Mouse (Mus musculus) limb, embryonic 12.5 days (tissue): ENCODE data around the gene Meis1. TPM values are rescaled to one million over a fixed set of nuclear protein-coding genes. Genes with fewer than 3 reads are reported as not detected.
A peak's percentile ranks its signal among the peaks of the same experiment; 100 is the strongest.

ENCODE experiments used
- ATAC-seq: fragments of 200-750 bp; cut with Nextera tagmentation; 2 replicates; pipeline ENCODE4 v1.8.0; 2017; ENCODE audit warnings: low read depth, moderate TSS enrichment; ENCODE audit not compliant: insufficient number of reproducible peaks, insufficient read depth, low FRiP score, low TSS enrichment
- H3K27ac ChIP-seq: fragments of 300-500 bp; sonication (generic); 2 replicates; pipeline ENCODE4 v1.5.1; 2016; ENCODE audit warnings: mild to moderate bottlenecking, moderate library complexity
- H3K27me3 ChIP-seq: fragments of 300-500 bp; sonication (generic); 2 replicates; pipeline ENCODE4 v1.6.1; 2016; ENCODE audit warnings: mild to moderate bottlenecking, moderate library complexity
- H3K36me3 ChIP-seq: fragments of 300-500 bp; sonication (generic); 2 replicates; pipeline ENCODE4 v1.6.1; 2016; ENCODE audit warnings: mild to moderate bottlenecking, moderate library complexity
- H3K4me1 ChIP-seq: fragments of 300-500 bp; sonication (generic); replicated peaks from 2 replicates; pipeline ENCODE4 v1.6.1; 2016
- H3K4me2 ChIP-seq: fragments of 300-500 bp; sonication (generic); 2 replicates; pipeline ENCODE4 v1.6.1; 2016; ENCODE audit warnings: mild to moderate bottlenecking, moderate library complexity
- H3K4me3 ChIP-seq: fragments of 300-500 bp; sonication (generic); replicated peaks from 2 replicates; pipeline ENCODE4 v1.5.1; 2016; ENCODE audit warnings: mild to moderate bottlenecking
- H3K9ac ChIP-seq: fragments of 300-500 bp; sonication (generic); replicated peaks from 2 replicates; pipeline ENCODE4 v1.6.1; 2016; ENCODE audit warnings: mild to moderate bottlenecking, moderate library complexity
- H3K9me3 ChIP-seq: fragments of 300-500 bp; sonication (generic); 2 replicates; pipeline ENCODE4 v1.6.1; 2016; ENCODE audit warnings: mild to moderate bottlenecking, moderate library complexity
- WGBS: fragments of 180-500 bp; shearing (Covaris S2); methylation state at CpG from one replicate; pipeline ENCODE4 v1.1.7; 2016; 5-methylcytosine and 5-hydroxymethylcytosine counted together
- polyA plus RNA-seq: library from polyadenylated mRNA; unstranded; fragments of >200 nt; fragmentation: Nextera tagmentation; extraction: Ambion mirVana; gene quantifications from 2 replicates; pipeline ENCODE4 v1.2.1, GENCODE M21; 2016

The Meis1 gene
- polyA plus RNA-seq, 1 experiment from 2014 or later, result 35.1 TPM

DNA sequence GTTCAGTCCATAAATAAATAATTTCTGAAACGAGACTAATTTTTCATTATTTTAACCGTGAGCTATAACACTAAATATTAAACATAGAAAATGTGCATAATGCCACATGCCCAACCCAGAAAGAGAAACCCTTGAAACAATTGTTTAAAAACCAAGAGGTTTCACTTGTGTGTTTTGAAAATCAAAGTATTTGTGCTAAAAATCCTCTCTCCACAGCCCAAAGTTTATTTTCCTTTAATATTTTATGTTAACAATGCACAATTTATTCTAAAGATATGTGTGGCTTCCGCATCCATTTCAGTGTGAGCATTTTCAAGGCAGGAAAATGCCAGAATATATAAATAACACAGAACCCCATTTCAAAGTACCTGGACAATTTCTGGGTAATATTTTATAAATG, 146.0 kb downstream of the Meis1 start:
- Histone ChIP-seq H3K4me1 (peaks cover 22% of the 10 kb centered on the region), H3K9me3 (no peaks in the 10 kb centered on the region), H3K27ac (no peak overlapping the region), H3K36me3 (no peaks in the 10 kb centered on the region), H3K9ac (no peak overlapping the region), H3K27me3 (peaks cover 68% of the 10 kb centered on the region), H3K4me2 (no peak overlapping the region), H3K4me3 (no peak overlapping the region)
- no peak for ATAC-seq
- 13% methylated on average over 3 of the region's 3 CpGs for WGBS

DNA sequence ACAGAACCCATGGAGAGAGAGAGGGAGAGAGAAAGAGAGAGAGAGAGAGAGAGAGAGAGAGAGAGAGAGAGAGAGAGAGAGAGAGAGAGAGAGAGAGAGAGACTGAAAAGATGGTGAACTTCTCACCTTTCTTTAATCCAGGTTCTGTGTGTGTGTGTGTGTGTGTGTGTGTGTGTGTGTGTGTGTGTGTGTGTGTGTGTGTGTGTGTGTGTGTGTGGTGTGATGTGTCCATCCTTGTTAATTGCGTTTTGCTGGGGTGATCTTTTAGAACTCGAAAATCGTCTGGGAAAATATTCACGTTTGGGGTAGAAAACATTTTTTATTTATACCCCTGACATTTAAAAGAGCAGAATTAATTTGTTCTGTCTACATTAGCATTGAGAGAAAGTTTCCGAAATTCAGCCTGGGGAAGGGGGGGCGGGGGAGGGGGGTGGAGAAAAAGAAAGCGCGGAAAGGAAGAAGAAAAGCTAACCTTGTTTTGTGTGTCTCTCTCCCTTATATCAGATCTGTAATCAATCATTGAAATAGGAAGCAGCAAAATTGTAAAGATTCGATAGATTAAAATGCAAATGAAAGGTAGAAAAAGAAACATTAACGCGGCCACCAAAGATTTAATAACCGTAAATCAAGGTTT, 146.6 kb downstream of the Meis1 start:
- no peaks in the 10 kb centered on the region for H3K36me3 ChIP-seq
- H3K9ac ChIP-seq, result peak overlapping the region; percentile 37; the same call in 1 of the 2 replicates
- peak overlapping the region; percentile 59 for H3K4me2 ChIP-seq
- no peak for ATAC-seq
- peaks cover 22% of the 10 kb centered on the region for H3K4me1 ChIP-seq
- peaks cover 70% of the 10 kb centered on the region for H3K27me3 ChIP-seq
- H3K27ac ChIP-seq, result no peak overlapping the region
- H3K9me3 ChIP-seq, result no peaks in the 10 kb centered on the region
- WGBS, result 4% methylated on average over 12 of the region's 12 CpGs
- H3K4me3 ChIP-seq, result peak overlapping the region; percentile 29; the same call in 1 of the 2 replicates

DNA sequence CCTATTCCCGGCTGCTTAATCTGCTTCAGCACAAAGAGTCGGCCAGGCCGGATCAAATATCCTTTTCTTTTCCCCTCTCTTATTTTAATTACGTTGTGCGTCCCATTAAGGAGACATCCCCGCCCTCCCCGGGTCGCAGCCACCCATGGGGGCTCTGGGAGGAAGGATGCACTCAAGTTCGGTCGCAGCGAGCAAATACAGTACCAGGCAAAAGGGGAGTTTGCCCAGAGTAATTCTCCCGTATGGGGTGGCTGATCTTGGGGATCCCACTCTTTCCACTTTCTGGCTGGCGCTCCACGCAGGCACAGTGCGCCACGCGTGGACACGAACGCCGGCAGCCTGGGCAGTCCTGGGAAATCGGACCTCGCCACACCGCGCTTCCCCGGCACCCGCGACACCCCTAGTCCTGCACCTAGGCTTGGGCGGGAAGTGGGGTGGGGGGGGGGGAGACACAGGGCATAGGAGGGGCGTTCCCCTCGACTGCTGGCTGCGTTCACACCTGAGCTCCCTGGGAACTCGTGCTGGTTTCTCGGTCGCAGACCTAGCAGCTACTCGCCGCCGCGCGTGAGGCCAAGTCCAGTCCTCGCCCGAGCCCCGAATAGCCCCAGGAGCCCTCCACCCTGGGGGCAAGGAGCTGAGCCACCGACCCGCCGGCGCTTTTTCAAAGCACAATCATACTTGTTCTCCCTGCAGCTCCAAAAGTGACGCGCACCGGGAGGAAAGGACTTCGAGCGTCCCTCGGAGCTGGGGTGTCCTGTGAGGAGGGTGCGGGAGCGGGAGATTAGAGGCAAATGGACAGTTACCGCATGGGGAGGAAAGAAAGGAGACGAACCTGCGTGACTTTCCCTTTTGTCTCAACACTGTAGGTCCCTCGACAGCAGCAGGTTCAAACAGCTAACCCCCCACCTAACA, 147.4 kb downstream of the Meis1 start:
- ATAC-seq, result no peak; the same call in 1 of the 2 replicates
- under 1% methylated on average over 58 of the region's 58 CpGs for WGBS
- Histone ChIP-seq H3K4me3 (peak overlapping the region; percentile 29), H3K36me3 (no peaks in the 10 kb centered on the region), H3K9me3 (no peaks in the 10 kb centered on the region), H3K4me2 (peak overlapping the region; percentile 59), H3K27ac (no peak overlapping the region), H3K9ac (peak overlapping the region; percentile 37; the same call in 1 of the 2 replicates), H3K4me1 (peaks cover 14% of the 10 kb centered on the region), H3K27me3 (peaks cover 63% of the 10 kb centered on the region)

DNA sequence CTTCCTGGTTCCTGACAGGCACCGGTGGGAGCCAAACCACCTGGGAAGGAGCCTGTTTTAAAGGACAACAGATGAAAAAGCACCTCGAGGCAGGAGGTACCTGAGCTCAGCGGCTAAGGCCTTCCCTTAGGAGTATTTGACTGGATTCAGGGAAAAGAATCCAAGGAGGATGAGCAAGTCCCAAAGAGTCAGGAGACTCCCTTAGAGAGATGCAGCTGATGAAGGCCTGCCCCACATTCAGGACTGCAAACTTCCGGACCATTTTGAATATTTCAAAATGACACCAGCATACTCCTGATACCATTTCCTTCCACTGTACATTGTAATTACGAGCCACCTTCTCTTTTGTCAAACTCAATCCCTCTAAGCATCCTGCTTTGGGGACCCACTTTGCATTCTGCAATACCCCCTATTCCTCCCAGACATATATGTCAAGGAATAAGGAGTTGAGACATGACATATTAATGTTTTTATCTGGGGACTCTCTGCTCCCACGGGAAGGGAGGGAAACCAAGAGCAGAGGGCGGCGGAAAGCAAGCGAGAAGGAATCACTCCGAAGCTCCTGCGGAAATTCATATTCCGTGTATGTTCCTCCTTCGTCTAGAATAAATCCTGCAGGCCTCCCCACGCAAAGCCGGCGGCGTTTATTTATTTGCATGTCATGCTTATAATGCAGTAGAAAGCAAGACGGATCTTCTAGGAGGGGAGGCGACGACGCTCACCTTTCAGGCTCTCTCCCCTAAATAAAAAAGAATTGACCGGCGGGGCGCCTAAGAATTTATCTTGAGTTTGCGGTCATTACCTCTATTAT, 148.5 kb downstream of the Meis1 start:
- ATAC-seq, result no peak
- H3K4me1 ChIP-seq, result peaks cover 8% of the 10 kb centered on the region
- H3K9ac ChIP-seq, result no peak overlapping the region
- H3K9me3 ChIP-seq, result no peaks in the 10 kb centered on the region
- H3K27ac ChIP-seq, result no peak overlapping the region
- peaks cover 60% of the 10 kb centered on the region for H3K27me3 ChIP-seq
- H3K36me3 ChIP-seq, result no peaks in the 10 kb centered on the region
- H3K4me2 ChIP-seq, result no peak overlapping the region
- 3% methylated on average over 25 of the region's 25 CpGs for WGBS
- no peak overlapping the region for H3K4me3 ChIP-seq

DNA sequence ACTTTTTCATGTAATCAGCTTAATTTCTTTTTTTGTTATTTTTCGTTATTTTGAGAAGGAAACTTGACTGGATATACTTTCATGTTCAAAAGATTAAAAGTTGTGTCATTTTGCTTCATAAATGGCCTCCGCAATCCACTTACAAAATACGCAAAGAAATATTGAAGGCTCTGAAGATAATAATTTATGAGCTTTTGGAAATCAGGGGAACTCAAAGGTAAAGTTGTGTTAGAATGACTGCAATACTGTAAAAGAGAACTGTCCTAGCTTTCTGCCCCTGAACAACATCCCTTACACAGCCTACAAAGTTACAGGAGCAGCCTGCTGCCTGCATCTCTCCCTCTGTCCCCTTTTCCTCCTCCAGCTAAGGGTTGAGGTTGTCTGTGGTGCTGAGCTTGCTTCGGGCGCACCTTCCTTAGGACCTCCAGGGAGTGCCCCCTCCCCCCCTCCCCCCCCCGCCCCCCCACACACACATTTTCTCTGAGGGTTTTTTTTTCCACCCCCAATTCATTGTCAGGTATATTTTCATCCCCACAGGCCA, 149.3 kb downstream of the Meis1 start:
- ATAC-seq, result no peak
- peaks cover 8% of the 10 kb centered on the region for H3K4me1 ChIP-seq
- no peak overlapping the region for H3K4me2 ChIP-seq
- 10% methylated on average over 5 of the region's 6 CpGs for WGBS
- H3K9ac ChIP-seq, result no peak overlapping the region
- peaks cover 54% of the 10 kb centered on the region for H3K27me3 ChIP-seq
- H3K9me3 ChIP-seq, result no peaks in the 10 kb centered on the region
- no peak overlapping the region for H3K27ac ChIP-seq
- no peaks in the 10 kb centered on the region for H3K36me3 ChIP-seq
- no peak overlapping the region for H3K4me3 ChIP-seq

DNA sequence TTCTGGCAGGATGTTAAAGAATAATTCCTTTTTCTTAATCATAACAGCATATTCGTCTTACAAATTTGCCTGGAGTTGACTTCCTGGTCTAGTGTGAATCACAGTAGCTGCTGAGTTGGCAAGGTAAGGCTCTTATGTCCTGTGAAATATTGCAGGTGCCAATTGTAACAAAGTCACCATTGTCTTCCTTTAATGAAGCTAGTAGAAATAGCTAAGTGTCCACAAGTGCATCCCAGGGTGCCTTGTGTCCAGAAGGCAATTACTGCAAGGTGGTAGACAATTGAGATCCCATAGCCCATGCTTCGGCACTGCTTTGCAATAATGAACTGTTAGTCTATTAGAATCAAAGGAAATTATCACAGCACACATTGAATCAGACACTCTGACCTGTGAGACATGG, 151.1 kb downstream of the Meis1 start:
- Histone ChIP-seq H3K27ac (no peak overlapping the region), H3K9me3 (no peaks in the 10 kb centered on the region), H3K27me3 (peaks cover 47% of the 10 kb centered on the region), H3K4me3 (no peak overlapping the region), H3K4me2 (no peak overlapping the region), H3K4me1 (peaks cover 8% of the 10 kb centered on the region), H3K36me3 (no peaks in the 10 kb centered on the region), H3K9ac (no peak overlapping the region)
- no peak for ATAC-seq
- WGBS, result 48% methylated on average over 2 of the region's 2 CpGs

DNA sequence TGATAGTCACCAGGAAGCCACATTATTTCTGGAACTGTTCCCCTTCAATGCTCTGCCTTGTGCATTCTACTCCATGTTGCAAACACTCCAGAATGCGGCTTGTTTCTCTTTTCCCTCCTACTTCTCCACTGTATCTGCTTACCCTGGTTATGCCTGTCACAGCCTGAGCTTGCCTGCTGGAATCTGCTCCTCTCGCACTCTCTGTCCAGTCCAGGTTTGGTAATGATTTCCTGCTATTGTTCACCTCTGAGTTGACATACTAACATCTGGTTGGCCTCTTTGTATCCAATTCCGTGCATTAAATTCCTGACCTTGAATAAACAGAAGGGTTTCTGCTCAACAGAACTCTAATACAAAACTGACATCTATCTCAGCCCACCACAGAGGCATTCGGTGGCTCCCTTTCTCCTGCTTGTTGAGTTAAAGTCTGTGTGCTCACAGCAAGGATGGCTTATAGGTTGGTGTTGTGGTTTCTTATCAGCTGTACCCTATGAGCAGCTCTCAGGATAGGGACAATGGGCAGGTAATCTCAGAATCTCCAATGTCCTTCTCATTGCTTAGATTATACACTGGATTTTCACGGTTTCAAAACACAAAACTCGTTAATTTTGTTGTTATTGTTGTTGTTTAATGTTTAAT, 152.5 kb downstream of the Meis1 start:
- H3K4me2 ChIP-seq, result no peak overlapping the region
- ATAC-seq, result no peak
- H3K9ac ChIP-seq, result no peak overlapping the region
- H3K27me3 ChIP-seq, result peaks cover 36% of the 10 kb centered on the region
- no peaks in the 10 kb centered on the region for H3K36me3 ChIP-seq
- H3K4me1 ChIP-seq, result peaks cover 3% of the 10 kb centered on the region
- H3K4me3 ChIP-seq, result no peak overlapping the region
- WGBS, result 51% methylated on average over 6 of the region's 6 CpGs
- no peaks in the 10 kb centered on the region for H3K9me3 ChIP-seq
- no peak overlapping the region for H3K27ac ChIP-seq

DNA sequence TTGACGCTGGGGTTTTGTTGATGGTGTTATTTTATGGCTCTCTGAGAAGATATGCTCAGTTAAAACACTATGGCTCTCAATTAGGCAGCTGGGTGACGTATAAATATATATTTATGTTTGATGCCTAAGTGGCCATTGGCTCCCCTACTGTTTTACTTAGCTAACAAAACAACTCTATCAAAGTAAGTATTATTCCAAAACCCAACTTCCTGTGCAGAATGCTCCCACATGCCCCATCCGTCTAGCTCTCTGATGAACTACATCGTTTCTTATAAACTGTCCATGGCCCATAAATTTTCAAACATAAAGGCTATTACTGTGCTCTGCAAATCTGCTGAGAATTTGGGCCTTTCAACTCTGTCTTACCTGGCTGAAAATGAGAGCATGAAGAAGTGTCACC, 168.0 kb downstream of the Meis1 start:
- Histone ChIP-seq H3K9me3 (no peaks in the 10 kb centered on the region), H3K4me3 (no peak overlapping the region), H3K9ac (no peak overlapping the region), H3K4me1 (no peaks in the 10 kb centered on the region), H3K36me3 (no peaks in the 10 kb centered on the region), H3K27ac (no peak overlapping the region), H3K4me2 (no peak overlapping the region), H3K27me3 (no peaks in the 10 kb centered on the region)
- ATAC-seq, result no peak
- WGBS, result 36% methylated on average over 4 of the region's 4 CpGs

DNA sequence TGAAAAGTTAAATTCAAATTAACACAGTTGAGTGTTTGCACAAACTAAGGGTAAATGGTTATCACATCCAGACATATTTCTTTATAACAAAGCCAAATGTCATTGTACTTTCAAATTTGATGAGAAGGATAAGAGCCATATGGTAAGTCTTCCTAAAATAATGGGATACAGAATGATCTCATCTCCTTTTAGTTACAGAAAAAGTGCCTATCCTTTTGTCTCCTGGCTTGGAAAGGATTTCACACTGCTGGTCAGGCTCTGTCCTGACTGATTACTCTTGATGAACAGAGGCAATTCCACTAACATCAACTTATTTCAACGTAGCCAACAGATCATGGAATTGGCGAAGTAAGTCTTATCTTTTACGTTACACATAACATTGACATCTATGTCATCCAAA, 171.1 kb downstream of the Meis1 start:
- Histone ChIP-seq H3K27ac (no peak overlapping the region), H3K4me1 (no peaks in the 10 kb centered on the region), H3K9ac (no peak overlapping the region), H3K4me2 (no peak overlapping the region), H3K4me3 (no peak overlapping the region), H3K36me3 (no peaks in the 10 kb centered on the region), H3K27me3 (no peaks in the 10 kb centered on the region), H3K9me3 (no peaks in the 10 kb centered on the region)
- no peak for ATAC-seq
- WGBS, result 92% methylated on average over 3 of the region's 3 CpGs

DNA sequence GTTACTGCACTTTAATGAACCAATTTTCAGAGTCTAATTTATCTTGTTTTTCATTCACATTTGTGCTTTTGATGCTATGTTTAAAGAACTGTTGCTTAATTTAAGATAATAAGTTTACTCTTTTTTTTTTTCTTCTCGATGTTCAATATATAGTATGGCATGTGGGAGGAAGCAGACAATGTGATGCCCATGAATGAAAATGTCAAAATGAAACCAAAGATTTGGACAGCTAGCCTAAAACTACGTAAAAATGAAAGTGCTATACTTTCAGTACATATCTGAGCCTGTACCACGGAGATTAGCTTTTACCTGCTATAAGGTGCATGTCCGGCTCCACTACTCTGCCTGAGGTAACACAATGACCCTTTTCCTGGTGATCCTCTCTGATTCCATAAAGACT, 172.3 kb downstream of the Meis1 start:
- WGBS, result 93% methylated on average over 4 of the region's 4 CpGs
- Histone ChIP-seq H3K4me1 (no peaks in the 10 kb centered on the region), H3K27me3 (no peaks in the 10 kb centered on the region), H3K4me3 (no peak overlapping the region), H3K36me3 (no peaks in the 10 kb centered on the region), H3K27ac (no peak overlapping the region), H3K4me2 (no peak overlapping the region), H3K9ac (no peak overlapping the region), H3K9me3 (no peaks in the 10 kb centered on the region)
- ATAC-seq, result no peak
